Mouse (Mus musculus) neural tube, embryonic 15.5 days (tissue): ENCODE measurements around the gene Olfr1205. TPM values are rescaled to one million over a fixed set of nuclear protein-coding genes. Genes with fewer than 3 reads are reported as not detected.

ENCODE experiments used
- ATAC-seq: fragments of 200-750 bp; cut with Nextera tagmentation; 2 replicates; pipeline ENCODE4 v1.8.0; 2017; ENCODE audit warnings: mild to moderate bottlenecking, moderate TSS enrichment, moderate library complexity; ENCODE audit not compliant: low FRiP score
- H3K27ac ChIP-seq: fragments of 300-500 bp; sonication (generic); replicated peaks from 2 replicates; pipeline ENCODE4 v1.5.1; 2015; ENCODE audit warnings: mild to moderate bottlenecking, inconsistent platforms
- H3K27me3 ChIP-seq: fragments of 300-500 bp; sonication (generic); replicated peaks from 2 replicates; pipeline ENCODE4 v1.6.1; 2015; ENCODE audit warnings: inconsistent platforms
- H3K36me3 ChIP-seq: fragments of 300-500 bp; sonication (generic); 2 replicates; pipeline ENCODE4 v1.6.1; 2015; ENCODE audit warnings: inconsistent platforms
- H3K4me1 ChIP-seq: fragments of 300-500 bp; sonication (generic); 2 replicates; pipeline ENCODE4 v1.6.1; 2015; ENCODE audit warnings: inconsistent platforms
- H3K4me2 ChIP-seq: fragments of 300-500 bp; sonication (generic); 2 replicates; pipeline ENCODE4 v1.6.1; 2015; ENCODE audit warnings: inconsistent platforms, mild to moderate bottlenecking, moderate library complexity
- H3K4me3 ChIP-seq: fragments of 300-500 bp; sonication (generic); replicated peaks from 2 replicates; pipeline ENCODE4 v1.5.1; 2015; ENCODE audit warnings: mild to moderate bottlenecking, inconsistent platforms
- H3K9ac ChIP-seq: fragments of 300-500 bp; sonication (generic); replicated peaks from 2 replicates; pipeline ENCODE4 v1.6.1; 2015; ENCODE audit warnings: mild to moderate bottlenecking, inconsistent platforms
- H3K9me3 ChIP-seq: fragments of 300-500 bp; sonication (generic); replicated peaks from 2 replicates; pipeline ENCODE4 v1.6.1; 2016; ENCODE audit warnings: inconsistent platforms
- WGBS: fragments of 180-500 bp; shearing (Covaris S2); methylation state at CpG from one replicate; pipeline ENCODE4 v1.1.7; 2015; ENCODE audit warnings: mixed read lengths; 5-methylcytosine and 5-hydroxymethylcytosine counted together
- polyA plus RNA-seq: library from polyadenylated mRNA; unstranded; fragments of >200 nt; fragmentation: Nextera tagmentation; extraction: Ambion mirVana; gene quantifications from 2 replicates; pipeline ENCODE4 v1.2.1, GENCODE M21; 2015

The Olfr1205 gene
- not detected in 2 replicates for polyA plus RNA-seq

GRCm38 (mm10) chr2:88829437-88829836 is at the start of gene Olfr1205:
TSS of gene Olfr1205 (plus strand) at chr2:88829737.
- Histone ChIP-seq H3K4me1 (no peaks in the 10 kb centered on the region), H3K4me2 (no peak within 1 kb of the TSS), H3K27ac (no peak within 1 kb of the TSS), H3K9ac (no peak within 1 kb of the TSS), H3K27me3 (no peaks in the 10 kb centered on the region), H3K9me3 (no peaks in the 10 kb centered on the region), H3K36me3 (no peaks in the 10 kb centered on the region), H3K4me3 (no peak within 1 kb of the TSS)
- 89% methylated on average over 2 of the region's 2 CpGs for WGBS
- no peak for ATAC-seq

GRCm38 (mm10) chr2:88792736-88793135 is 36.8 kb upstream of the Olfr1205 start, which contains the start of gene Olfr1201:
TSS of gene Olfr1201 (plus strand) at chr2:88793036.
- no peak within 1 kb of the TSS for H3K9ac ChIP-seq
- 86% methylated on average over 6 of the region's 6 CpGs for WGBS
- H3K36me3 ChIP-seq: no peaks in the 10 kb centered on the region
- no peaks in the 10 kb centered on the region for H3K9me3 ChIP-seq
- no peak for ATAC-seq
- H3K27me3 ChIP-seq: no peaks in the 10 kb centered on the region
- H3K27ac ChIP-seq: no peak within 1 kb of the TSS
- H3K4me2 ChIP-seq: no peak within 1 kb of the TSS
- no peaks in the 10 kb centered on the region for H3K4me1 ChIP-seq
- no peak within 1 kb of the TSS for H3K4me3 ChIP-seq

DNA sequence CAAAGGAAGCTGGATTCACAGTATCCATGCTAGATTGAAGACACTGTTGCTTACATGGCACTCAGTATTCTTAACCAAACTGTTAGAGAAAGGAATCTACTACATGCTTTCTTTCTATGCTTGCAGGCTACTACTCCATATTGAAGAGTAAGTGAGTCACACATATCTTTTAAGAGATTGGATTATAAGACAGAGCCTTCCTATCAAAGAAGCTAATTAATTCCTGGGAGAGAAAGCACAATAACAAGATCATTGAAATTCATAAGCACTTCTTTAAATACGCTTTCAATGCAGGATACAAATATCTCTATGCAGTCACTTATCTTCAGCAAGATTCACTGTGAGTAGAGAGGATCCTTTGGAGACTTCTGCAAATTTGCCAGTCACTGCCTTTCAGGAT is 15.3 kb upstream of the Olfr1205 start, which contains the start of gene Olfr1202:
Gene Olfr1202 (plus strand): TSS at position 301 of the 400 bp plus-strand sequence.
- ATAC-seq: no peak
- no peaks in the 10 kb centered on the region for H3K36me3 ChIP-seq
- no peaks in the 10 kb centered on the region for H3K9me3 ChIP-seq
- H3K27ac ChIP-seq: no peak within 1 kb of the TSS
- H3K27me3 ChIP-seq: no peaks in the 10 kb centered on the region
- H3K9ac ChIP-seq: no peak within 1 kb of the TSS
- H3K4me3 ChIP-seq: no peak within 1 kb of the TSS
- WGBS: 76% methylated on average over 1 of the region's 1 CpGs
- H3K4me1 ChIP-seq: no peaks in the 10 kb centered on the region
- no peak within 1 kb of the TSS for H3K4me2 ChIP-seq

DNA sequence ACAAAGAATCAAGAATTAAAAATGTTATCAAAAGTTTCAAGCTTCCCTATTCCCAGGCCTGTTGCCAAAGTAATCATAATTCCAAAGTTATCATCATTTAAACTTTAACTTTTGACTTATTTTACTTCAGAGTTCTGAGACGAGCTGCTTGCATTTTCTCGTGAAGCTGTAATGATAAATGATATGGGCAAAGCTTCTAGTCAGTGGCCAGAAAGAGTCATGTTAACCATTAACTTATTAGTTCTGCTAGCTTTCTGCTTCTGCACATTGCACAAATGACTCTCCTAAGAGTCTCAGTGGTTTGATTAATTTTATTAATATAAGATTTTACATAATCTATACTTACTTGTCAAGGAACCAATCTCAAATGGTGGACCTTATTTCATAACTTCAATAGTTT is 8.9 kb downstream of the Olfr1205 start:
- no peak overlapping the region for H3K4me2 ChIP-seq
- H3K36me3 ChIP-seq: no peaks in the 10 kb centered on the region
- ATAC-seq: no peak
- H3K9me3 ChIP-seq: no peaks in the 10 kb centered on the region
- no peak overlapping the region for H3K4me3 ChIP-seq
- WGBS: 87% methylated on average over 2 of the region's 2 CpGs
- H3K4me1 ChIP-seq: no peaks in the 10 kb centered on the region
- no peak overlapping the region for H3K9ac ChIP-seq
- H3K27ac ChIP-seq: no peak overlapping the region
- H3K27me3 ChIP-seq: no peaks in the 10 kb centered on the region

DNA sequence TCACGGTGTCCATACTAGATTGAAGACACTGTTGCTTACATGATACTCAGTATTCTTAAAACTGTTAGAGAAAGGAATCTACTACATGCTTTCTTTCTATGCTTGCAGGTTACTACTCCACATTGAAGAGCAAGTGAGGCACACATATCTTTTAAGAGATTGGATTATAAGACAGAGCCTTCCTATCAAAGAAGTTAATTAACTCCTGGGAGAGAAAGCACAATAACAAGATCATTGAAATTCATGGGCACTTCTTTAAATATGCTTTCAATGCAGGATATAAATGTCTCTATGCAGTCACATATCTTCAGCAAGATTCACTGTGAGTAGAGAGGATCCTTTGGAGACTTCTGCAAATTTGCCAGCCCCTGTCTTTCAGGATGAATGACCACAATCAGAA is 19.5 kb downstream of the Olfr1205 start, which contains the start of gene Olfr1204:
Gene Olfr1204 (plus strand): TSS at position 301 of the 400 bp plus-strand sequence.
- Histone ChIP-seq H3K27ac (no peak within 1 kb of the TSS), H3K9me3 (no peaks in the 10 kb centered on the region), H3K4me1 (no peaks in the 10 kb centered on the region), H3K4me3 (no peak within 1 kb of the TSS), H3K4me2 (no peak within 1 kb of the TSS), H3K36me3 (no peaks in the 10 kb centered on the region), H3K9ac (no peak within 1 kb of the TSS), H3K27me3 (no peaks in the 10 kb centered on the region)
- ATAC-seq: no peak
- 98% methylated on average over 1 of the region's 1 CpGs for whole genome bisulfite sequencing

GRCm38 (mm10) chr2:88862931-88863330 is 33.4 kb downstream of the Olfr1205 start, which contains the start of gene Olfr1206:
TSS of gene Olfr1206 (plus strand) at chr2:88863231.
- Histone ChIP-seq H3K4me1 (no peaks in the 10 kb centered on the region), H3K9me3 (no peaks in the 10 kb centered on the region), H3K36me3 (no peaks in the 10 kb centered on the region), H3K9ac (no peak within 1 kb of the TSS), H3K27me3 (no peaks in the 10 kb centered on the region), H3K4me3 (no peak within 1 kb of the TSS), H3K4me2 (no peak within 1 kb of the TSS), H3K27ac (no peak within 1 kb of the TSS)
- ATAC-seq: no peak
- WGBS: 86% methylated on average over 2 of the region's 2 CpGs

Other genes starting within 250 kb of the Olfr1205 start
- not detected in 2 replicates for gene Olfr1189, start 243.3 kb upstream of the Olfr1205 start, polyA plus RNA-seq
- not detected in 2 replicates for gene Olfr1191-ps1, start 189.2 kb upstream of the Olfr1205 start, polyA plus RNA-seq
- not detected in 2 replicates for gene Olfr1192-ps1, start 181.2 kb upstream of the Olfr1205 start, polyA plus RNA-seq
- not detected in 2 replicates for gene Olfr1193, start 154.1 kb upstream of the Olfr1205 start, polyA plus RNA-seq
- gene Olfr1195, start 140.6 kb upstream of the Olfr1205 start, polyA plus RNA-seq: not detected in 2 replicates
- not detected in 2 replicates for gene Olfr1196, start 125.1 kb upstream of the Olfr1205 start, polyA plus RNA-seq
- not detected in 2 replicates for gene Olfr1197, start 97.4 kb upstream of the Olfr1205 start, polyA plus RNA-seq
- gene Olfr1198, start 78.4 kb upstream of the Olfr1205 start, polyA plus RNA-seq: not detected in 2 replicates
- gene Olfr1199, start 69.3 kb upstream of the Olfr1205 start, polyA plus RNA-seq: not detected in 2 replicates
- not detected in 2 replicates for gene Olfr1200, start 59.2 kb upstream of the Olfr1205 start, polyA plus RNA-seq
- not detected in 2 replicates for gene Olfr1201, start 36.7 kb upstream of the Olfr1205 start, polyA plus RNA-seq
- gene Olfr1202, start 15.2 kb upstream of the Olfr1205 start, polyA plus RNA-seq: 0.08 TPM in 1 of 2 replicates, not detected in the other
- gene Olfr1204, start 19.6 kb downstream of the Olfr1205 start, polyA plus RNA-seq: not detected in 2 replicates
- gene Olfr1206, start 33.5 kb downstream of the Olfr1205 start, polyA plus RNA-seq: not detected in 2 replicates
- gene Olfr1208, start 72.6 kb downstream of the Olfr1205 start, polyA plus RNA-seq: not detected in 2 replicates
- gene Olfr1209, start 85.4 kb downstream of the Olfr1205 start, polyA plus RNA-seq: not detected in 2 replicates
- gene Olfr1211, start 108.4 kb downstream of the Olfr1205 start, polyA plus RNA-seq: not detected in 2 replicates
- gene Olfr1212, start 124.2 kb downstream of the Olfr1205 start, polyA plus RNA-seq: not detected in 2 replicates
- gene Gm13762, start 150.5 kb downstream of the Olfr1205 start, polyA plus RNA-seq: not detected in 2 replicates
- not detected in 2 replicates for gene Olfr1214, start 162.9 kb downstream of the Olfr1205 start, polyA plus RNA-seq
- not detected in 2 replicates for gene Olfr1215, start 177.2 kb downstream of the Olfr1205 start, polyA plus RNA-seq
- gene Olfr1216, start 188.6 kb downstream of the Olfr1205 start, polyA plus RNA-seq: not detected in 2 replicates
- not detected in 2 replicates for gene Olfr1217, start 202.3 kb downstream of the Olfr1205 start, polyA plus RNA-seq
- gene Olfr1218, start 231.4 kb downstream of the Olfr1205 start, polyA plus RNA-seq: not detected in 2 replicates